Mouse (Mus musculus) forebrain, embryonic 13.5 days (tissue): ENCODE measurements around the gene Wnt7b. TPM values are rescaled to one million over a fixed set of nuclear protein-coding genes. Genes with fewer than 3 reads are reported as not detected.

Experiments
- ATAC-seq: fragments of 200-750 bp; cut with Nextera tagmentation; 2 replicates; pipeline ENCODE4 v1.8.0; 2017
- H3K27ac ChIP-seq: fragments of 300-500 bp; sonication (generic); 2 replicates; pipeline ENCODE4 v1.5.1; 2015; ENCODE audit warnings: inconsistent platforms, mild to moderate bottlenecking, moderate library complexity
- H3K27me3 ChIP-seq: fragments of 300-500 bp; sonication (generic); 2 replicates; pipeline ENCODE4 v1.6.1; 2015; ENCODE audit warnings: mild to moderate bottlenecking, inconsistent platforms
- H3K36me3 ChIP-seq: fragments of 300-500 bp; sonication (generic); 2 replicates; pipeline ENCODE4 v1.6.1; 2015; ENCODE audit warnings: mild to moderate bottlenecking, inconsistent platforms; ENCODE audit not compliant: poor library complexity, severe bottlenecking
- H3K4me1 ChIP-seq: fragments of 300-500 bp; sonication (generic); 2 replicates; pipeline ENCODE4 v1.6.1; 2015; ENCODE audit warnings: inconsistent platforms
- H3K4me2 ChIP-seq: fragments of 300-500 bp; sonication (generic); 2 replicates; pipeline ENCODE4 v1.6.1; 2015; ENCODE audit warnings: inconsistent platforms, mild to moderate bottlenecking, moderate library complexity
- H3K4me3 ChIP-seq: fragments of 300-500 bp; sonication (generic); 2 replicates; pipeline ENCODE4 v1.5.1; 2015; ENCODE audit warnings: mild to moderate bottlenecking, inconsistent platforms
- H3K9ac ChIP-seq: fragments of 300-500 bp; sonication (generic); 2 replicates; pipeline ENCODE4 v1.6.1; 2015; ENCODE audit warnings: mild to moderate bottlenecking, inconsistent platforms
- H3K9me3 ChIP-seq: fragments of 300-500 bp; sonication (generic); replicated peaks from 2 replicates; pipeline ENCODE4 v1.6.1; 2016; ENCODE audit warnings: inconsistent platforms
- WGBS: fragments of 180-500 bp; shearing (Covaris S2); methylation state at CpG from one replicate; pipeline ENCODE4 v1.1.7; 2015; 5-methylcytosine and 5-hydroxymethylcytosine counted together
- polyA plus RNA-seq: library from polyadenylated mRNA; unstranded; fragments of >200 nt; fragmentation: Nextera tagmentation; extraction: Ambion mirVana; gene quantifications from 2 replicates; pipeline ENCODE4 v1.2.1, GENCODE M21; 2015

The Wnt7b gene
- polyA plus RNA-seq: 84.0 and 92.2 TPM in 2 replicates

DNA sequence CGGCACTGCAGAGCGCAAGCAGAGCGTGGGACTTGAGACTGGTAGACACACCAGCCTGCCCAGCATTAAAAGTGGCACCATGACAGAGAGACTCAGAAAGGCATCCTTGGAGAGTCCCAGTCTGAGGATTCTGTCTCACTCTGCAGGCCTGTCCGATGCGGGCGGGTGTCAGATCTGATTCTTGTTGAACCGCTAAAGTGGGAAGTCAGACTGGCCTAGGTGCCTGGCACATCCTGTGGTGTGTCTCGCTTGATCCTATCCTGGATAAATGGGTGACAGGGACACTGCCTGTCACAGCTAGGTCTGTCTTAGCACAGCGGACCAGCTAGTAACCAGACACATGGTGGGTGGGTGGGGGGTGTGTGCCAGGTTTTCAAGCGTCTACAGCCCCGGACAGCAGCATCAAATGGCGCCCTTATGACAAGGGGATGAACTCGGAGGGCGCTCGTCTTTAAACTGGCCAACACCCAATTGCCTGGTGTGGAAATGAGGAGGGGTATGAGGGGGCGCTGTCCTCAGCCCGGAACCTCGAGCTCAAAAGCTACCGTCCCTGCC lies at the start of gene Wnt7b:
Gene Wnt7b, minus strand, starts transcription at position 118 of the 555 bp plus-strand sequence.
- H3K27me3 ChIP-seq: peaks cover 55% of the 10 kb centered on the region
- H3K36me3 ChIP-seq: no peaks in the 10 kb centered on the region
- peak; percentile 7; the same call in 1 of the 2 replicates for ATAC-seq
- 3% methylated on average over 19 of the region's 19 CpGs for WGBS
- peak within 1 kb of the TSS; percentile 94 for H3K4me2 ChIP-seq
- peak within 1 kb of the TSS; percentile 86 for H3K9ac ChIP-seq
- peaks cover 52% of the 10 kb centered on the region for H3K4me1 ChIP-seq
- no peaks in the 10 kb centered on the region for H3K9me3 ChIP-seq
- H3K27ac ChIP-seq: peak within 1 kb of the TSS; percentile 73
- peak within 1 kb of the TSS; percentile 74 for H3K4me3 ChIP-seq

DNA sequence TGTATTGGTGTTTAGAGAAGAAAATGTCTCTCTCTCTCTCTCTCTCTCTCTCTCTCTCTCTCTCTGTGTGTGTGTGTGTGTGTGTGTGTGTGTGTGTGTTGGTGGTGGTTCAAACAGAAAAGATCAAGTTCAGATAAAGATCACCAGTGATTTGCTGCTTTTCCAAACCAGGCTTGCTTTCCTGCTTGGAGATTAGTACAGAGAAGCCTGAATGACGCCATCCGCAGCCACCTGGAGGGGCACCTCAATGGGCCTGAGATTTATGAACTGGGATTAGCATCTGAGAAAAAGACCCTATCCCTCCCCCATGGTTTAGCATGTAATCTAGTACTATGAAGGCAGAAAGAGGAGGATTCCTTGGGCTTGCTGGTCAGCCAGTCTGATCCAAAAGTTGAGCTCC lies 49.3 kb upstream of the Wnt7b start:
- Histone ChIP-seq H3K9me3 (no peaks in the 10 kb centered on the region), H3K27me3 (peaks cover 4% of the 10 kb centered on the region; the same call in 1 of the 2 replicates), H3K4me1 (peaks cover 28% of the 10 kb centered on the region), H3K36me3 (no peaks in the 10 kb centered on the region), H3K4me3 (no peak overlapping the region), H3K9ac (no peak overlapping the region), H3K4me2 (no peak overlapping the region), H3K27ac (no peak overlapping the region)
- 33% methylated on average over 2 of the region's 2 CpGs for WGBS
- ATAC-seq: no peak

DNA sequence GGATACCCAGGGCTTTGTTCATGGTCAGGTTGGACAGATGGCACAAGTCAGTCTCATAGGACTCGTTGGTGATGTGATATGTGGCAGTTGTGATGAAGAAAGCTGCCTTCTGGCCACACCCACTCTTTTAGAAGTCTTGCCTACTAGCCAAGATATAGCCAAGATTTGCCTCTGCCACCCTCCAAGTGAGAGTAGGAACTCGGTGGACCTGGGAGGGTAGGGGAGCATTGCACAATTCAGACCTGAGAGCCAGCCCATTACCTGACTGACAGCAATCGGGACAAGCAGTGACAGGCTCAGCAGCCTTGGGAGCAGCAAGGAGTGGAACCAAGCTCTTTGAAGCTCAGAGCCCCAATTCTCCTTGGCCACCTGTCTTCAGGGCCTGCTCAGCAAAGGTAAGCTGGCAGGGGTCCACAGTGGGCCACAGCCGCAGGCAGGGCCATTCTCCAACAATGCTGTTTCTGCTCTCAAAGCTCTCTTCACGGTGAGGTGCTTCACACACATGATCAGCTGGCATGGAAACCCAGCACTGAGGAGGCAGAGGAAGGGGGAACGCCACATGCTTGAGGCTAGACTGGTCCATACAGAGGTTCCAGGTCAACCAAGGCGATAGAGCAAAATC lies 47.8 kb upstream of the Wnt7b start:
- Histone ChIP-seq H3K27me3 (peaks cover 6% of the 10 kb centered on the region; the same call in 1 of the 2 replicates), H3K9ac (no peak overlapping the region), H3K9me3 (no peaks in the 10 kb centered on the region), H3K27ac (no peak overlapping the region), H3K36me3 (no peaks in the 10 kb centered on the region), H3K4me1 (peaks cover 40% of the 10 kb centered on the region), H3K4me2 (no peak overlapping the region), H3K4me3 (no peak overlapping the region)
- WGBS: 76% methylated on average over 7 of the region's 7 CpGs
- no peak for ATAC-seq

GRCm38 (mm10) chr15:85625666-85626279 lies 43.5 kb upstream of the Wnt7b start:
- ATAC-seq: peak; percentile 93
- Histone ChIP-seq H3K27me3 (peaks cover 31% of the 10 kb centered on the region), H3K4me2 (peak overlapping the region; percentile 73), H3K4me1 (peaks cover 24% of the 10 kb centered on the region), H3K9me3 (no peaks in the 10 kb centered on the region), H3K9ac (peak overlapping the region; percentile 77), H3K4me3 (peak overlapping the region; percentile 46), H3K27ac (peak overlapping the region; percentile 88), H3K36me3 (no peaks in the 10 kb centered on the region)
- under 1% methylated on average over 68 of the region's 68 CpGs for WGBS

DNA sequence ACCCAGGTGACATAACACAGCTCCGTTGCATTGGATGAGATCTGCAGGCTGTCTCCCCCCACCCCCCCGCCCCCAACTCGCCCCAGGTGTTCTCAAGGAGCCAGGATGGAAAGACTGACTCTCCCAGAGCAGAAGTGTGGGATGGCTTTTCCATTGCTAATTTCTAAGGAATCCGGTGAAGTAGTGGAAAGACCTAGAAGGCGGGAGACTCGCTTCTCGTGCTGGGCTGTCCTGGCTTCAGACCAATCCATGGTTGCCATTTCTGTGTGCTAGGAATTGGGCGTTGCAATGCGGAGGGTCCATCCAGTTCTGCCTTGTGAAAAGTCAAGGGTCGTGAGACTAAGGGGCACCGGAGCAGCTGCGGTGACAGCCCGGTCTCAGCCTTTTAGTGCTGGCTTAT lies 39.9 kb upstream of the Wnt7b start:
- Histone ChIP-seq H3K9ac (no peak overlapping the region), H3K4me2 (no peak overlapping the region), H3K4me3 (no peak overlapping the region), H3K27me3 (peaks cover 42% of the 10 kb centered on the region), H3K27ac (no peak overlapping the region), H3K36me3 (no peaks in the 10 kb centered on the region), H3K9me3 (no peaks in the 10 kb centered on the region; the same call in 1 of the 2 replicates), H3K4me1 (peaks cover 20% of the 10 kb centered on the region)
- no peak for ATAC-seq
- WGBS: 84% methylated on average over 13 of the region's 13 CpGs

DNA sequence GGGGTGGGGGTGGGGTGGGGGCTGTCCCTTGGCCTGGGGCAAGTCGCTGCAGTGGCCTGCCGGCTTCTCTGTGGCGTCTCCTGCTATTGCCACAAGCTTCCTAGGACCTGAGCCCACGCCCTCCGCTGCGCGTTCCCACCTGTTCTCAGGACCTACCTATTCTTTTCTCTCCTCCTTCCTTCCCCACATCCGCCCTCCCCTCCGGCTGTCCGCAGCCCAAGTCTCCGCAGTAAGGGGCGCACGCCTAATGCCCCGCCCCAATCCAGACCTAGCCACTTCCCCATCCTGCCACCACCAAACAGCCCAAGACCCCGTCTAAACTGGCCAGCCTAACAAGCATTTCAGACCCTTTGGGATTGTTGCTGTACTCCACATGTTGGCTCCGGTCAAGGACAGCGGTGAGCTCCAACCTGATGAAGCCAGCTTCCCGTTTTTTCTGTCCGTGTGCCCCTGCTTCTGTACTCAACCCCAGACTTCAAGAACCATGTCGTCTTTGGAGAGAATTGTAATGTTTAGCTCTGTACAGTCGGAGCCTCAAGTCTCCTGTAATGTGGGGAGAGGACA lies 33.3 kb upstream of the Wnt7b start:
- 35% methylated on average over 20 of the region's 21 CpGs for WGBS
- ATAC-seq: no peak
- Histone ChIP-seq H3K4me1 (peaks cover 33% of the 10 kb centered on the region), H3K4me2 (no peak overlapping the region), H3K36me3 (no peaks in the 10 kb centered on the region), H3K27ac (no peak overlapping the region), H3K4me3 (no peak overlapping the region), H3K27me3 (peaks cover 33% of the 10 kb centered on the region), H3K9me3 (no peaks in the 10 kb centered on the region; the same call in 1 of the 2 replicates), H3K9ac (peak overlapping the region; percentile 26; the same call in 1 of the 2 replicates)

GRCm38 (mm10) chr15:85615075-85615474 lies 32.8 kb upstream of the Wnt7b start:
- 38% methylated on average over 22 of the region's 22 CpGs for WGBS
- Histone ChIP-seq H3K9ac (peak overlapping the region; percentile 26; the same call in 1 of the 2 replicates), H3K4me2 (no peak overlapping the region), H3K27me3 (peaks cover 27% of the 10 kb centered on the region), H3K9me3 (no peaks in the 10 kb centered on the region; the same call in 1 of the 2 replicates), H3K36me3 (no peaks in the 10 kb centered on the region), H3K4me3 (no peak overlapping the region), H3K27ac (0 out of 2 replicates have a peak overlapping the region, but pooled peaks have one; percentile 89), H3K4me1 (peaks cover 35% of the 10 kb centered on the region)
- ATAC-seq: no peak

- Histone ChIP-seq H3K27ac (peak overlapping the region; percentile 89), H3K9ac (0 out of 2 replicates have a peak overlapping the region, but pooled peaks have one; percentile 5), H3K4me2 (peak overlapping the region; percentile 21; the same call in 1 of the 2 replicates), H3K36me3 (no peaks in the 10 kb centered on the region), H3K9me3 (no peaks in the 10 kb centered on the region; the same call in 1 of the 2 replicates), H3K27me3 (peaks cover 27% of the 10 kb centered on the region), H3K4me1 (peaks cover 35% of the 10 kb centered on the region), H3K4me3 (no peak overlapping the region)
- 66% methylated on average over 17 of the region's 17 CpGs for WGBS
- ATAC-seq: peak; percentile 81
These were observed 31.3 kb upstream of the Wnt7b start for GRCm38 (mm10) chr15:85613358-85614266.

GRCm38 (mm10) chr15:85612660-85613357 lies 30.5 kb upstream of the Wnt7b start:
- Histone ChIP-seq H3K27ac (peak overlapping the region; percentile 89), H3K9me3 (no peaks in the 10 kb centered on the region), H3K4me1 (peaks cover 35% of the 10 kb centered on the region), H3K4me2 (0 out of 2 replicates have a peak overlapping the region, but pooled peaks have one; percentile 21), H3K4me3 (no peak overlapping the region), H3K27me3 (peaks cover 27% of the 10 kb centered on the region), H3K36me3 (no peaks in the 10 kb centered on the region), H3K9ac (no peak overlapping the region)
- WGBS: 77% methylated on average over 8 of the region's 8 CpGs
- 0 out of 2 replicates have a peak, but pooled peaks have one; percentile 2 for ATAC-seq

GRCm38 (mm10) chr15:85611701-85612520 lies 29.6 kb upstream of the Wnt7b start:
- ATAC-seq: no peak
- Histone ChIP-seq H3K4me1 (peaks cover 35% of the 10 kb centered on the region), H3K9ac (no peak overlapping the region), H3K4me2 (no peak overlapping the region), H3K27me3 (peaks cover 23% of the 10 kb centered on the region), H3K9me3 (no peaks in the 10 kb centered on the region), H3K4me3 (no peak overlapping the region), H3K36me3 (no peaks in the 10 kb centered on the region), H3K27ac (peak overlapping the region; percentile 69)
- WGBS: 73% methylated on average over 16 of the region's 16 CpGs
